Mouse (Mus musculus): ENCODE data around the gene Rrm1. TPM values are rescaled to one million over a fixed set of nuclear protein-coding genes. Genes with fewer than 3 reads are reported as not detected.

The Rrm1 gene
- polyA plus RNA-seq, 1 experiment, result 14.9 TPM

DNA sequence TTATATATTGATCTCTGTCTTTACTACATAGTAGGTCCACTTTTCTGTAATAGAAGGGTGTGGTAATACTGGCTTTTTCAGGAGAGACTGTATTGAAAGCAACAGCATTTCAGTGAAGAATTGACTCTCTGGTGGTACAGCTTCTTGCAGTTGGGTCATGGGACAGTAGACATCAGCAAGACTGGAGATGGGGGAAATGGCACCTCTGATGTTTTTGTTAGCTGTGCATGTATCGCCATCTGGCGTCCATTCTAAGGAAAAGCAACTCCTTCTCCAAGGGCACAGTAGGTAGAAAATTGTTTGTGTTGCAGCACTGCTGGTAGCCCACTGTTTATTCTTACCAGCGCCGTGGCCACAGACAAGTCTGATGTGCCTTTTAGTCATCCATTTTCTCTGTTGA is 24.1 kb upstream of the Rrm1 start:
- no peaks in the 10 kb centered on the region for H3K9me3 ChIP-seq (ENCODE audit: control insufficient read depth, low read length)
- no peak for TF ChIP-seq GATA1 (IDR thresholded peaks at IDR 0.05; ENCODE audit: low read length)
- no peak for TF ChIP-seq TAL1 (IDR thresholded peaks at IDR 0.05; ENCODE audit: low read length)
- H3K27me3 ChIP-seq (ENCODE audit: control insufficient read depth), result no peaks in the 10 kb centered on the region
- H3K4me1 ChIP-seq (ENCODE audit: control insufficient read depth), result peaks cover 3% of the 10 kb centered on the region; the same call in 1 of the 2 replicates
- no peak overlapping the region for H3K4me3 ChIP-seq (replicated peaks)
- peaks cover 16% of the 10 kb centered on the region for H3K36me3 ChIP-seq (ENCODE audit: control insufficient read depth)

DNA sequence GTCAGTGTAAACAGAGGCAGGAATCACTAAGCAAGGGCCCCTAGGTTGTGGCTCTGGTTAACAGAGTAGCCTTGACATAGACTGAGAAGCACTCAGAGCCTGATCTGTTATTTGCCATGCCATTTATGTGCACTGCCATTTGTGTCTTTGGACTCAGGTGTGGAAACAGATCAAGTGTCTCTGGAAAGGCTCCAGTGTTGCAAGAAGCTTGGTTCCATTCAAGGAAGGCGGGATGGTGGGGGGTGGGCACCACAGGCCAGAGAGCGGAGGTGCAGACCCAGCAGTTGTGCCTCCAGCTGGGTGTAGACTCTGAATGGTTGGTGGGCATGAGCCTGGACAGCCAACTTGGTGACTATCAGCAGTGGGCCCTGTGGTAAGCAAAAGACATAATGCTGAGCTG is 19.5 kb upstream of the Rrm1 start:
- TF ChIP-seq GATA1 (IDR thresholded peaks at IDR 0.05; ENCODE audit: low read length) (no peak), TAL1 (IDR thresholded peaks at IDR 0.05; ENCODE audit: low read length) (no peak)
- peaks cover 31% of the 10 kb centered on the region for H3K36me3 ChIP-seq (ENCODE audit: control insufficient read depth)
- H3K27me3 ChIP-seq (ENCODE audit: control insufficient read depth), result no peaks in the 10 kb centered on the region
- H3K4me3 ChIP-seq (replicated peaks), result no peak overlapping the region
- no peaks in the 10 kb centered on the region for H3K9me3 ChIP-seq (ENCODE audit: control insufficient read depth, low read length)
- peaks cover 4% of the 10 kb centered on the region for H3K4me1 ChIP-seq (ENCODE audit: control insufficient read depth)

DNA sequence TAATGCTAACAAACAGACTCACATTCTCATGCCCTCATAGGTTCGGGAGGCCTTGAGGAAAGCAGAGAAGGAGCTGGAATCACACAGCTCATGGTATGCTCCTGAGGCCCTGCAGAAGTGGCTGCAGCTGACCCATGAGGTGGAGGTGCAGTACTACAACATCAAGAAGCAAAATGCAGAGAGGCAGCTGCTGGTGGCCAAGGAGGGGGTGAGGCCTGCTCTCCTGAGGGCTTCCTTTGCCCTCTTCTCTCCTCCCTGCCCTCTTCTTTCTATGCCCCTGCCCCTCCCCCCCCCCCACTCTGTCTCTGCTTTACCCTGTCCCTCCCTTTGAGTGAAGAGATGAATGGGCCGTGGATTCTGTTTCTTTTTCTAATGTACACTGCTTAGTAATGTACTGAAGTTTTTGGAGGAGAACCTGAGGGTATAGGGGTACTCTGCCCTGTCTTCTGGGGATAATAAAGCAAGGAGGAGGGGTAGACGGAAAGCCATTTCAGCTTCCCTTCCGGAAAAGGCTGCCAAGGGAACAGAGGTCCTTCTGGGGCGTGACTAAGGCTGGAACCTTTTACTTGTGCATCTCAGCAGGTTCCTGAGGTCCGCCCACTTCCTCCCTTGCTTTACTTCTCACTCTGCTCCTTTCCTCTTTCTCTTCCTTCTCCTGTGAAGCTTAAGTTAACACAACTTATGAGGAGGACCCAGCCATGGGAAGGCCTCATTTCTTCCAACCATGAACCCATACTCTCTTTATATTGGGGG is 15.4 kb upstream of the Rrm1 start:
- TF ChIP-seq TAL1 (IDR thresholded peaks at IDR 0.05; ENCODE audit: low read length) (no peak), GATA1 (IDR thresholded peaks at IDR 0.05; ENCODE audit: low read length) (no peak)

DNA sequence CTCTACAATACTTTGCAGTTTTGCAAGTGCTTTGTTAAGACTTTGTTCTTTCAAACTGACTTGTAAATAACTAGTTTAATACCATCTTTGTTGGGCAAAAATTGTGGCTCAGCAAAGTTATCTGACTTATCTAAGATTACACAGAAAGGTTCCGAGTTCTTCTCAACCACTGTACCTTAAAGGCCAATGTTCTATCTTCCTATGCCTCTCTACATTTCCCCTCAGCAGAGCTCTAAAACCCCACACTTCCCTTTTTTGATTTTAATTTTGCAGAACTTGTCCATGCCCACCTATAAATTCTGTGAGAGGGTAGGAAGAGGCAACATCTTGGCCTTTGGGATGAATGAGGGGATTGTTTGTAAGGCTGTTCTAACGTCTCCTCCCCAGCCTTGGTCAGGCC is 7.2 kb upstream of the Rrm1 start:
- Histone ChIP-seq H3K27me3 (ENCODE audit: control insufficient read depth) (no peaks in the 10 kb centered on the region), H3K36me3 (ENCODE audit: control insufficient read depth) (peaks cover 48% of the 10 kb centered on the region), H3K9me3 (ENCODE audit: control insufficient read depth, low read length) (no peaks in the 10 kb centered on the region), H3K4me1 (ENCODE audit: control insufficient read depth) (no peaks in the 10 kb centered on the region), H3K4me3 (replicated peaks) (no peak overlapping the region)
- TF ChIP-seq TAL1 (IDR thresholded peaks at IDR 0.05; ENCODE audit: low read length) (no peak), GATA1 (IDR thresholded peaks at IDR 0.05; ENCODE audit: low read length) (no peak)

More for the DNA sequence above, 15.4 kb upstream of the Rrm1 start:
- Histone ChIP-seq H3K4me1 (ENCODE audit: control insufficient read depth) (peaks cover 6% of the 10 kb centered on the region), H3K27me3 (ENCODE audit: control insufficient read depth) (no peaks in the 10 kb centered on the region), H3K4me3 (replicated peaks) (no peak overlapping the region), H3K9me3 (ENCODE audit: control insufficient read depth, low read length) (no peaks in the 10 kb centered on the region), H3K36me3 (ENCODE audit: control insufficient read depth) (peaks cover 54% of the 10 kb centered on the region)

DNA sequence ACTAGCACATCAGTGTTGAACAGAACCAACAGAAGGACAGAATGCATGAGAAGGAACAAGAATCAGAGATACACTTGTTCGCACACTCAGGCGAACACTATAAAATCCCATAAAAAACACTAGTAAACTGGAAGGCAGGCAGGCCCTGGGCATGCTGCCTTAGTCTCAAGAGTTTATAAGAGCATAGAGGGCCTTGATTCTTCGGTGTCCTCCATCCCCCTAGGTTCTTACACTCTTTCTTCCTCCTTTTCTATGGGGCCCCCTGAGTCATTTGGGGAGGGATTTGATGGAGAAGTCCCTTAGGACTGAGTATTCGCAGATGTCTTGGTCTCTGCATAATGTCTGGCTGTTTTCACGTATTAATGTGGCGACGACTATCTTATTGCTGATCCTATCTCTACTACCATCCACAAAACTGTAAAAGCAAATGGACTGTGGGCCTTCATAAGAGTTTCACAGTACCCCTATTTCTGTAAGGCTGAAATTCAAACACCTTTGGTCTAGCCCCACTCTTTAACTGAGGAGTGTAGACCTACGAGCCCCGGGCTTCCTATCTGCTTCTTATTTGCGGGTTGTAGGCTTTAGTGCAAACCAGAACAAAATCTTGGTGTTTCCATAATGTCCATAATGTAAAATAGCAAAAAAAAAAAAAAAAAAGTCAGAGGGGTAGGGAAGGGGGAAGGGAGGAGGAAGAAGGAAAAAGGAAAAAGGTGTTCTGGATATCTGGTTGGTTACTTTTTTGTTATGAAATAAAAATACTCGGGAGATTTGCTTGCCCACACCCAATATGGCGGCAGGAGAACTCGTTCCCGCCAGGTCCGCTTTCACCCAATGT is 456 bp upstream of the Rrm1 start:
- Histone ChIP-seq H3K27me3 (ENCODE audit: control insufficient read depth) (no peaks in the 10 kb centered on the region), H3K36me3 (ENCODE audit: control insufficient read depth) (peaks cover 43% of the 10 kb centered on the region), H3K4me3 (replicated peaks) (peak overlapping the region; percentile 98), H3K4me1 (ENCODE audit: control insufficient read depth) (peaks cover 24% of the 10 kb centered on the region), H3K9me3 (ENCODE audit: control insufficient read depth, low read length) (no peaks in the 10 kb centered on the region)
- TF ChIP-seq GATA1 (IDR thresholded peaks at IDR 0.05; ENCODE audit: low read length) (no peak), TAL1 (IDR thresholded peaks at IDR 0.05; ENCODE audit: low read length) (no peak)

DNA sequence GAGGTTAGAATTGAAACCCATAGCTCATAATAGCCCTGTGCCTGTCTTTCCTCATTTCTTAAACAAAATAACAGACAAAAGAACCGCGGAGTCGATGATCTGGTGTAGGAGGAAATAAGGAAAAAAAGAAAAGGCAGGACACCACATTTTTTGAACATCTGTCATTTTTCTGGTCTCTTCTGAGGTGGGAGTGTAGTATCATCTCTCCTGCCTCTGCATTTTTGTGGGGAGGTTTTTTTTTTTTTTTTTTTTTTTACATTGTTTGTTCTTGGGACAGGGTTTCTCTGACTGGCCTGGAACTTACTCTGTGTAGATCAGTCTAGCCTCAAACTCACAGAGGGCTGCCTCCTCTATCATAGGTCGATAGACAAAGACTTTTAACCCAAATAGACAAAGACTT is 937 bp downstream of the Rrm1 start:
- H3K27me3 ChIP-seq (ENCODE audit: control insufficient read depth), result no peaks in the 10 kb centered on the region

DNA sequence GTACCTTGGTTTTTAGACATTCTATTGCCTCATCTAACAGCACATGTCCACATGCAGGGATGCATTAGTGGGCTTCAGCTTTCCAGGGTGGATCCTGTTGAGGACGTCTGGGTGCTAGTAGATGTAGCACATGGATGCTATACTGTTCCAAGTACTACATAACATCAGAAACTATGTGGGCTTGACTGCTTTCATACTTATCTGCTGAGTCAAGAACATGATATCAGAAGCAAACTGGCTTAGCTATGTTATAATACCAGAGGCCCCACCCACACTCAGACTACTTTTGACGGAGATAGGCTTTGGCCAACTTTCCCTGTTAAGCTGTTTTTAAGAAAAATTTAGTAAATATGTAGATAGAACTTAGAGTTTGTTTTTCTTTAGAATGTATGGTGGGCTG is 2.8 kb downstream of the Rrm1 start:
- Histone ChIP-seq H3K4me1 (ENCODE audit: control insufficient read depth) (peaks cover 27% of the 10 kb centered on the region), H3K27me3 (ENCODE audit: control insufficient read depth) (no peaks in the 10 kb centered on the region), H3K4me3 (replicated peaks) (peak overlapping the region; percentile 98), H3K9me3 (ENCODE audit: control insufficient read depth, low read length) (no peaks in the 10 kb centered on the region), H3K36me3 (ENCODE audit: control insufficient read depth) (peaks cover 68% of the 10 kb centered on the region)
- 0 out of 2 replicates have a peak, but pooled peaks have one; percentile 34 for TF ChIP-seq GATA1 (IDR thresholded peaks at IDR 0.05; ENCODE audit: low read length)
- TF ChIP-seq TAL1 (IDR thresholded peaks at IDR 0.05; ENCODE audit: low read length), result no peak

More for the DNA sequence above, 937 bp downstream of the Rrm1 start:
- Histone ChIP-seq H3K4me1 (ENCODE audit: control insufficient read depth) (peaks cover 27% of the 10 kb centered on the region), H3K36me3 (ENCODE audit: control insufficient read depth) (peaks cover 49% of the 10 kb centered on the region), H3K9me3 (ENCODE audit: control insufficient read depth, low read length) (no peaks in the 10 kb centered on the region), H3K4me3 (replicated peaks) (peak overlapping the region; percentile 98)
- TF ChIP-seq GATA1 (IDR thresholded peaks at IDR 0.05; ENCODE audit: low read length) (no peak), TAL1 (IDR thresholded peaks at IDR 0.05; ENCODE audit: low read length) (no peak)

DNA sequence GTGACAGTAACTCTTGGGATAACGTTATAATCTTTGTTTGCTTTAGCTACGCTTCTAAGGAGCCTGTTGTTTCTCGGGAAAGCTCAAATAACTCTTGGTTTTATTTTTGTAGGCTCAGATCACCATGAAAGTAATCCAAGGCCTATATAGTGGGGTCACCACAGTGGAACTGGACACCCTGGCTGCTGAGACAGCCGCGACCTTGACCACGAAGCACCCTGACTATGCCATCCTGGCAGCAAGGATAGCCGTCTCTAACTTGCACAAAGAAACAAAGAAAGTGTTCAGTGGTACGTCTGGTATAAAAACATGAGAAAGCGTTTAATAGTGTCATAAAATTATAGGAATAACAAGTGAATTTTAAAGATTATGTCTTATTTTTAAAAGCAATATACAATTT is 4.9 kb downstream of the Rrm1 start:
- no peaks in the 10 kb centered on the region for H3K27me3 ChIP-seq (ENCODE audit: control insufficient read depth)
- H3K9me3 ChIP-seq (ENCODE audit: control insufficient read depth, low read length), result no peaks in the 10 kb centered on the region
- peaks cover 89% of the 10 kb centered on the region for H3K36me3 ChIP-seq (ENCODE audit: control insufficient read depth)
- TF ChIP-seq GATA1 (IDR thresholded peaks at IDR 0.05; ENCODE audit: low read length), result no peak
- no peak for TF ChIP-seq TAL1 (IDR thresholded peaks at IDR 0.05; ENCODE audit: low read length)
- H3K4me1 ChIP-seq (ENCODE audit: control insufficient read depth), result peaks cover 20% of the 10 kb centered on the region
- H3K4me3 ChIP-seq (replicated peaks), result no peak overlapping the region

Data from erythroblast, embryonic 14.5 days (primary cell).